Mouse (Mus musculus): Measurements from ENCODE around the gene Gm49361. TPM values are rescaled to one million over a fixed set of nuclear protein-coding genes. Genes with fewer than 3 reads are reported as not detected.
"Not testable (repeated sequence)": the region's sequence is repeated elsewhere in the genome, so short reads cannot be mapped to it uniquely, and the experiment has no call there.

Gene Gm49361
- polyA plus RNA-seq, 1 experiment from 2014 or later: not detected

- Histone ChIP-seq H3K27ac (ENCODE audit: low read depth, low read length) (no peak overlapping the region), H3K4me3 (ENCODE audit: low read depth, low read length) (no peak overlapping the region), H3K36me3 (ENCODE audit: control insufficient read depth, insufficient read depth, low read length) (peaks cover 23% of the 10 kb centered on the region), H3K9me3 (replicated peaks; ENCODE audit: control insufficient read depth, low read length) (no peaks in the 10 kb centered on the region), H3K4me2 (ENCODE audit: low read length) (no peak overlapping the region), H3K4me1 (ENCODE audit: control insufficient read depth, insufficient read depth, low read length) (no peaks in the 10 kb centered on the region), H3K27me3 (replicated peaks; ENCODE audit: control insufficient read depth, insufficient read depth, low read length) (no peaks in the 10 kb centered on the region), H3K9ac (ENCODE audit: low read length) (no peak overlapping the region)
- DNase-seq (ENCODE audit: low spot score): no peak
- ATAC-seq: no peak
- 92% methylated on average over 8 of the region's 8 CpGs for WGBS
Observed at GRCm38 (mm10) chr14:57690681-57691080, 55.2 kb downstream of the Gm49361 start.

GRCm38 (mm10) chr14:57688066-57688465 lies 57.8 kb downstream of the Gm49361 start:
- H3K4me3 ChIP-seq (ENCODE audit: low read depth, low read length); ATAC-seq; H3K9me3 ChIP-seq (replicated peaks; ENCODE audit: control insufficient read depth, low read length); DNase-seq (ENCODE audit: low spot score); H3K27ac ChIP-seq (ENCODE audit: low read depth, low read length); H3K27me3 ChIP-seq (replicated peaks; ENCODE audit: control insufficient read depth, insufficient read depth, low read length); H3K4me2 ChIP-seq (ENCODE audit: low read length); H3K9ac ChIP-seq (ENCODE audit: low read length); H3K4me1 ChIP-seq (ENCODE audit: control insufficient read depth, insufficient read depth, low read length): not testable (repeated sequence)
- 88% methylated on average over 7 of the region's 7 CpGs for WGBS
- H3K36me3 ChIP-seq (ENCODE audit: control insufficient read depth, insufficient read depth, low read length): peaks cover 12% of the 10 kb centered on the region

- Histone ChIP-seq H3K27me3 (replicated peaks; ENCODE audit: control insufficient read depth, insufficient read depth, low read length) (no peaks in the 10 kb centered on the region), H3K27ac (ENCODE audit: low read depth, low read length) (no peak overlapping the region), H3K4me1 (ENCODE audit: control insufficient read depth, insufficient read depth, low read length) (no peaks in the 10 kb centered on the region), H3K4me3 (ENCODE audit: low read depth, low read length) (no peak overlapping the region), H3K9ac (ENCODE audit: low read length) (no peak overlapping the region), H3K9me3 (replicated peaks; ENCODE audit: control insufficient read depth, low read length) (no peaks in the 10 kb centered on the region), H3K36me3 (ENCODE audit: control insufficient read depth, insufficient read depth, low read length) (peaks cover 12% of the 10 kb centered on the region), H3K4me2 (ENCODE audit: low read length) (no peak overlapping the region)
- 87% methylated on average over 5 of the region's 5 CpGs for WGBS
- no peak for ATAC-seq
- no peak for DNase-seq (ENCODE audit: low spot score)
Observed at GRCm38 (mm10) chr14:57687441-57687840, 58.5 kb downstream of the Gm49361 start.

GRCm38 (mm10) chr14:57686647-57687046 lies 59.3 kb downstream of the Gm49361 start:
- no peak overlapping the region for H3K4me3 ChIP-seq (ENCODE audit: low read depth, low read length)
- H3K36me3 ChIP-seq (ENCODE audit: control insufficient read depth, insufficient read depth, low read length): peaks cover 12% of the 10 kb centered on the region
- no peak overlapping the region for H3K9ac ChIP-seq (ENCODE audit: low read length)
- DNase-seq (ENCODE audit: low spot score) (no peak), ATAC-seq (no peak)
- H3K27me3 ChIP-seq (replicated peaks; ENCODE audit: control insufficient read depth, insufficient read depth, low read length): no peaks in the 10 kb centered on the region
- H3K27ac ChIP-seq (ENCODE audit: low read depth, low read length): no peak overlapping the region
- no peaks in the 10 kb centered on the region for H3K4me1 ChIP-seq (ENCODE audit: control insufficient read depth, insufficient read depth, low read length)
- H3K9me3 ChIP-seq (replicated peaks; ENCODE audit: control insufficient read depth, low read length): no peaks in the 10 kb centered on the region
- WGBS: 92% methylated on average over 6 of the region's 6 CpGs
- H3K4me2 ChIP-seq (ENCODE audit: low read length): no peak overlapping the region

GRCm38 (mm10) chr14:57684579-57684978 lies 61.3 kb downstream of the Gm49361 start:
- DNase-seq (ENCODE audit: low spot score) (peak; percentile 68), ATAC-seq (no peak)
- H3K9me3 ChIP-seq (replicated peaks; ENCODE audit: control insufficient read depth, low read length): no peaks in the 10 kb centered on the region
- H3K4me3 ChIP-seq (ENCODE audit: low read depth, low read length): no peak overlapping the region
- no peak overlapping the region for H3K27ac ChIP-seq (ENCODE audit: low read depth, low read length)
- H3K4me2 ChIP-seq (ENCODE audit: low read length): no peak overlapping the region
- no peaks in the 10 kb centered on the region for H3K36me3 ChIP-seq (ENCODE audit: control insufficient read depth, insufficient read depth, low read length)
- no peaks in the 10 kb centered on the region for H3K27me3 ChIP-seq (replicated peaks; ENCODE audit: control insufficient read depth, insufficient read depth, low read length)
- WGBS: 0% methylated on average over 1 of the region's 1 CpGs
- no peak overlapping the region for H3K9ac ChIP-seq (ENCODE audit: low read length)
- no peaks in the 10 kb centered on the region for H3K4me1 ChIP-seq (ENCODE audit: control insufficient read depth, insufficient read depth, low read length)

GRCm38 (mm10) chr14:57682751-57683150 lies 63.2 kb downstream of the Gm49361 start:
- H3K4me3 ChIP-seq (ENCODE audit: low read depth, low read length): no peak overlapping the region
- H3K9me3 ChIP-seq (replicated peaks; ENCODE audit: control insufficient read depth, low read length): no peaks in the 10 kb centered on the region
- H3K4me1 ChIP-seq (ENCODE audit: control insufficient read depth, insufficient read depth, low read length): no peaks in the 10 kb centered on the region
- ATAC-seq (no peak), DNase-seq (ENCODE audit: low spot score) (no peak)
- 84% methylated on average over 4 of the region's 4 CpGs for WGBS
- no peak overlapping the region for H3K27ac ChIP-seq (ENCODE audit: low read depth, low read length)
- H3K36me3 ChIP-seq (ENCODE audit: control insufficient read depth, insufficient read depth, low read length): no peaks in the 10 kb centered on the region
- H3K4me2 ChIP-seq (ENCODE audit: low read length): no peak overlapping the region
- H3K27me3 ChIP-seq (replicated peaks; ENCODE audit: control insufficient read depth, insufficient read depth, low read length): no peaks in the 10 kb centered on the region
- H3K9ac ChIP-seq (ENCODE audit: low read length): no peak overlapping the region

- H3K36me3 ChIP-seq (ENCODE audit: control insufficient read depth, insufficient read depth, low read length): no peaks in the 10 kb centered on the region
- H3K4me2 ChIP-seq (ENCODE audit: low read length): no peak overlapping the region
- H3K9ac ChIP-seq (ENCODE audit: low read length): no peak overlapping the region
- ATAC-seq (peak; percentile 89), DNase-seq (ENCODE audit: low spot score) (peak; percentile 93)
- no peaks in the 10 kb centered on the region for H3K27me3 ChIP-seq (replicated peaks; ENCODE audit: control insufficient read depth, insufficient read depth, low read length)
- H3K9me3 ChIP-seq (replicated peaks; ENCODE audit: control insufficient read depth, low read length): no peaks in the 10 kb centered on the region
- H3K4me1 ChIP-seq (ENCODE audit: control insufficient read depth, insufficient read depth, low read length): no peaks in the 10 kb centered on the region
- no peak overlapping the region for H3K4me3 ChIP-seq (ENCODE audit: low read depth, low read length)
- no peak overlapping the region for H3K27ac ChIP-seq (ENCODE audit: low read depth, low read length)
- 36% methylated on average over 5 of the region's 5 CpGs for WGBS
Observed at GRCm38 (mm10) chr14:57679958-57680535, 65.9 kb downstream of the Gm49361 start.

- no peak for DNase-seq (ENCODE audit: low spot score)
- H3K27me3 ChIP-seq (replicated peaks; ENCODE audit: control insufficient read depth, insufficient read depth, low read length): no peaks in the 10 kb centered on the region
- no peaks in the 10 kb centered on the region for H3K36me3 ChIP-seq (ENCODE audit: control insufficient read depth, insufficient read depth, low read length)
- no peaks in the 10 kb centered on the region for H3K4me1 ChIP-seq (ENCODE audit: control insufficient read depth, insufficient read depth, low read length)
- no peak overlapping the region for H3K9ac ChIP-seq (ENCODE audit: low read length)
- no peaks in the 10 kb centered on the region for H3K9me3 ChIP-seq (replicated peaks; ENCODE audit: control insufficient read depth, low read length)
- H3K27ac ChIP-seq (ENCODE audit: low read depth, low read length): no peak overlapping the region
- ATAC-seq: peak; percentile 54; the same call in 1 of the 2 replicates
- no peak overlapping the region for H3K4me3 ChIP-seq (ENCODE audit: low read depth, low read length)
- H3K4me2 ChIP-seq (ENCODE audit: low read length): no peak overlapping the region
- WGBS: 33% methylated on average over 1 of the region's 1 CpGs
Observed at GRCm38 (mm10) chr14:57679523-57679922, 66.4 kb downstream of the Gm49361 start.

GRCm38 (mm10) chr14:57675481-57675880 lies 70.4 kb downstream of the Gm49361 start:
- DNase-seq (ENCODE audit: low spot score) (peak; percentile 11), ATAC-seq (no peak)
- no peaks in the 10 kb centered on the region for H3K36me3 ChIP-seq (ENCODE audit: control insufficient read depth, insufficient read depth, low read length)
- no peak overlapping the region for H3K27ac ChIP-seq (ENCODE audit: low read depth, low read length)
- H3K4me3 ChIP-seq (ENCODE audit: low read depth, low read length): no peak overlapping the region
- no peak overlapping the region for H3K4me2 ChIP-seq (ENCODE audit: low read length)
- no peak overlapping the region for H3K9ac ChIP-seq (ENCODE audit: low read length)
- WGBS: 54% methylated on average over 2 of the region's 2 CpGs
- H3K27me3 ChIP-seq (replicated peaks; ENCODE audit: control insufficient read depth, insufficient read depth, low read length): no peaks in the 10 kb centered on the region
- no peaks in the 10 kb centered on the region for H3K4me1 ChIP-seq (ENCODE audit: control insufficient read depth, insufficient read depth, low read length)
- H3K9me3 ChIP-seq (replicated peaks; ENCODE audit: control insufficient read depth, low read length): no peaks in the 10 kb centered on the region

All from forebrain, embryonic 14.5 days (tissue).